Mouse (Mus musculus): Measurements from ENCODE around the gene Plekha6.

DNA sequence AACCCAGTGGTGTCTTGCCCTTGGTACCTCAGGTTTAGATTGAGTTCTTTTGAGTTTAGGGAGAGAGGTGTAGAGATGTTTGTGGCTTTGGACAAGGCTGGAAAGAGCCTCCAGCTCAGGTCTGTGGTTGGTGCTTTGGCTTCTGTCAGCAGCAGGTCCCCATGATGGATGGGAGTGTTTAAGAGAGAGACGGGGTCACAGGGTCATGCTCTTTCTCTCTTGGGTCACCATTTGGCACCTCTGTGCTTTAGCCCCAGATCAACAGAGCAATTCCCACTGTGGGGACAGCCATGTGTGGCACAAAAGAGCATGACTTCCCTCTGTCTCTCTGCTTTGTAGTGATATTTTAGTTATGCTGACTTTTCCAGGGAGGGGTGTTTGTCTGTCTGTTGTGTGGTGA lies 55.1 kb downstream of the Plekha6 start:
- TF ChIP-seq CTCF (IDR thresholded peaks at IDR 0.05) (no peak), EP300 (IDR thresholded peaks at IDR 0.05) (no peak)

Data from lung, postnatal 0 days (tissue).